Mouse (Mus musculus): ENCODE data around the gene Gm3182.
"Not testable (repeated sequence)": the region's sequence is repeated elsewhere in the genome, so short reads cannot be mapped to it uniquely, and the experiment has no call there.

Gm3182 gene

GRCm38 (mm10) chr14:4481445-4481844 is at the start of gene Gm3182:
TSS of gene Gm3182 (plus strand) at chr14:4481745.
- not testable (repeated sequence) for DNase-seq

- not testable (repeated sequence) for DNase-seq
These were observed 17.9 kb downstream of the Gm3182 start for GRCm38 (mm10) chr14:4499425-4499824.
